Mouse (Mus musculus) retina, adult 2 months (tissue): Measurements from ENCODE around the gene Hoxa3.

Experiments used
- DNase-seq: peaks from one replicate; pipeline ENCODE4 v3.0.0-alpha.2; 2012; ENCODE audit warnings: low read depth, low spot score

The Hoxa3 gene

DNA sequence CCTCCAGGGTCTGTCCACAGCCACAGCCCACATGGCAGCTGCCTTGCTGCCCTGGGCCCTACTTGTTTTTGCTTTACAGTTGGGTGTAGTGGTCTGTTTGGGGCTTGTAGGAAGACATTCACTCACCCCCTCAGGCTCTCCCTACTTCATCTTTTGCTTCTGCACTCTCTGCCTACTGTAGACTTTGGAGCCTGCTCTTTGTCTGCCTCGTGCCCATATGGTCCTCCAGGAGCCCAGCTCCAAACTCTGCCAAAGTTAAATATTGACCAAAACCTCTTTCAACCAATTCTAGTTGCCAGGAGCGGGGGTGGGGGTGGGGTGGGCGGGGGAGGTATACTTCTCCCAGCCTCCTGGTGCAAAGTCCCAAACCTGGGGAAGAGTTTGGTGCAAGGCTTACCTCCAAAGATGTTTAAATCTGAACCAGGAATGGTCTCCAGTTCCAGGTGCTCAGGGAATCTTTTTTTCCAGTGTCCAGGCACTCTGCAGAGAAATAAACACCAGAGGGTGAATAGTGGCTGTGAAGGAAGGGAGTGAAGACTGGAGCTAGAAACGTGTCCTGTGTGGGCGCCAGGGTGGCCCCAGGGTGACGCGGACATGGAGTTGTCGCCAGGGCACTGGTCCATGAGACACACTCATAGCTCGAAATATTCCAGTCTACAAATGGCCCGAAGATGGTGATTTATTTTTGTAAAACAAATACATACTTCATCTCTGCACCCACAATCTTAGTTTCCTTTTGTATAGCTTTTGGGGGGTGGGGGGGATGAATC is 29.6 kb downstream of the Hoxa3 start:
- no peak for DNase-seq

DNA sequence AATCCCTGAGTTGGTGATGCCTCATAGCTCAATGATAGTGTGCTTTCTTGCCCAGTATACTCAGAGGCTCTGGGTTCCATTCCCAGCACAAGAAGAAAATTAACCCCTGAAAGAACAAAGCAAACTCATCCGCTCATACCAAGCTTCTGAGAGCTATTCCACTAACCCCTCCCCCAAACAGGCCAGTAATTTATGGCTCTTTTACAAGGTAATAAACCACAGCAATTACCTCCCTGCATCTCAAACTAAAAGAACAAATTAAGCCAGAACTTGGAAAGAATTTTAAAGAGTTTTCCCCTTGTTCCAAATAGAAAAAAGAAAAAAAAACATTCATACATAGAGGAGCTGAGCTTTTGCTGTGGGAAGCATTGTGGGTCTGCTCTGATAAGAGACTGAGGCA is 30.3 kb downstream of the Hoxa3 start:
- no peak for DNase-seq

GRCm38 (mm10) chr6:52182030-52182429 is 31.1 kb downstream of the Hoxa3 start:
- DNase-seq, result no peak

DNA sequence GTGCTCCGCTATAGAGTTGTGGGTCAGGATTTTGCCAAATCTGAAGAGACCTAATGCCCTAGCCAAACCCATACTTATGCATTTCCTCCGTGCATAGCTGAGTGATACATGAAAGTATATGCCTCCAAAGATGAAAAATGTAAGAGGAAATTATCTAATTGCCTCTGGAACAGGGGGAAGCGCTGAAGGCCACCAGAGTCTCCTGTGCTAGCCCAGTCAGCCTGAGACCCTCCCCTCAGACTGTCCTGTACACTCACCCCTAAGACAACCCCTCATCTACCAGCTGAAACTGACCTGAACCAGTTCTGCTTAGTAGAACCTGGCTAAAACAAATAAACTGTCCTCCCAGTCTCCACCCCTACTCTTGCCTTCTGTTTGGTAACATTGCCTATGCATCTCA is 32.4 kb downstream of the Hoxa3 start:
- DNase-seq, result no peak

DNA sequence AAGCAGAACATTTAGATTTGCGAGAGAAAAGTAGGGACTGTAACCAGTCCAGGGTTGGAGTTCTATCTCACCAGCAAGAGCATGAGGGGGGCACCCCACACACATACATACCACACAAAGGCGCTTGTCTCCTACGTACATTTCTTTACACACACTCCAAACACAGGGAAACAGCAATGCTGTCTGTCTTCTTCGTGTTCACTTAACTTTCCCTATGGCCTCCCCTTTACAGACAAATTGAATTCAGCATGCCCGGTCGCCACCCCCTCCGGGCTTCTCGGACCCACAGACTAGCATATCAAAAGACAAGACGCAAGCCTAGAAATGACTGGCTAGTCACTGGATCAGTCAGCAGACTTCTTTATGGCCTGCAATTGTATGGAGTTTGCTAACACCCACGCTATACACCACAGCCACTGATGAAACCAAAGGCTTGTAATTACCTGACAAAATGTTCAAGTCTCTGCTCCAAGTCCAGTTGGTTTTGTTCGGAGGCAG is 32.9 kb downstream of the Hoxa3 start:
- DNase-seq, result no peak

- no peak for DNase-seq
Measured at GRCm38 (mm10) chr6:52179690-52180089, 33.4 kb downstream of the Hoxa3 start.

DNA sequence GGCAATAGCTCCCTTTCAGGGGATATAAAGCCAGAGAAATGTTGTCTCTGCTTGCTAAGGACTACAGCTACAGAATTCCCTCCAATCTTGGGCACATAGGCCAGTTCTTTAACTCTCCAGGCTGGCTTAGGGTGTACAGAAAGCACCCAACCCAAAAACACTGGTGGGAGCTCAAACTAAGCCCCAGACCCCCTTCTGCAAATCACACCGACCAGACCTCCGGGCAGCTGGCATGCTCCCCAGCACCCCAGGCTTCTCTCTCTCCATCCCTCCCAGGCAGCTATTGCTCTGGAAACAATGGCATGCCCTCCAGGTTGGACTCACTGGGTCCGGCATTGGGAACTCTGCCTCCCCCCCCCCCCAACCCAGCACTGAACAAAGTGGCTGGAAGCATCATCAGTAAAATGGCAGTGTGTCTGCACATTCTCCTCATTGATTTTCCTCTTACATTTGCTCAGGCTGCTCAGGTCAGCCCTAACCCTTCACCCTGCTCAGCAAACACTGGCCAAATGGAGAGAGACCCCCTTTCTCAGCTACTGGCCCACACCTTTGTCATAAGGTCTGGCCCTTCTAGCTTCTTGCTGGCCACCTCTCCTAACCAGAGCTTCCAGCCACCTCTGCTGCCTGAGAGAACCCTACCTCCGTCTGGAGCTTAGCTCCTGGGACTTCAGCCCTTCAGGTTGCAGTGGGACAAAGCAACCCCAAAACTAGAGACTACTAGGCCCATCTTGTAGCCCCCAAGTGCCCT is 34.0 kb downstream of the Hoxa3 start:
- no peak for DNase-seq

DNA sequence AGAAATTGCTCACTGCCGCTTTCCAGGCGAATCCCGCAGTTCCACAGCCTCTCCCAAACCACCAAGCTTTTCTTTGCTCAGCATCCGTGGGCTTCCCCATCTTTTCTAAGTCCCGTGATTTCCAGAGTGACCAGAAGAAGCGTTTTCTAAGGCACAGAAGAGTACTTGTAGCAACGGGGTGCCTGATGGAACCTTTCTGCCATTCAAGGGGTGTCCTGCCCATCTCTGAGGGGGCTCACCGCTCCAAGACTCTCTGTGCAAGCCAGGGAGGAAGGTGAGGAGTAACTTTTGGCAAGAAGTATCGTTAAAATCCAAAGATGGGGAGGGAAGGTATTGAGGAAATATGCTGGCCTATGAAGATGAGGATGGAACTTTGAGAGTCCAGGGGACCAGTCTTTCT is 35.3 kb downstream of the Hoxa3 start:
- no peak for DNase-seq

DNA sequence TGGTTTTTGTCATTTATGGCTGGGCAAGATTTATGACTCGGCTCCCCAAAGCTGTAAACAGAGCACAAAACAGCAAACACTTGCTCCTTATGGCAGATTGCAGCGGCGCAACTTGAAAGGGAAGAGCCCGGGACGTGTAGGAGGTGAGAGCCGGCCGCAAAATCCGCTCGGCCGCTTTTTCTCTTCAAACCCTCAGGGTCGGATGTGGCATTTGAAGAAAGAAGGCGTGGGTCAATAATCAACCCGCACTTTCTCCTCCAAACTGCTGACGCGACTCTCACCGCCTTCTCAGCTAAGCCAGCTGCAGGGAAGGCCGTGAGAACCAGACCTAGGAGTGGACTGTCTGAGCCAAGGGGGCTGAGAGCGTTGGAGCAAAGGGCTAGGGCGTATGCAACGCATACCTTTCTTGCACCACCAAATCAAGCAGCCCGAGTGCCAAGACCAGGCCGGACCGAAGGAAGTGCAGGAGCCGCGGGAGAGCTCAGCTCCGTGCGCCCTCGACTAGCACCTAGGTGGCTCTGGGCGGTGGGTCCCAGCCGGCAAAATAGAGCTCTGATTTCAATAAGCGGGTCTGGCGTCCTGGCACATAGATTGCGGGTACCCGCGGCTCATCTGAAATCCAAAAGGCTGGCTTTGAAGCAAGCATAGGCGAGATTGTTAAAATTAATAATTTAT is 35.9 kb downstream of the Hoxa3 start, which contains the start of gene 5730596B20Rik:
5730596B20Rik (plus strand) TSS at position 438 of the 675 bp plus-strand sequence.
- DNase-seq, result no peak

DNA sequence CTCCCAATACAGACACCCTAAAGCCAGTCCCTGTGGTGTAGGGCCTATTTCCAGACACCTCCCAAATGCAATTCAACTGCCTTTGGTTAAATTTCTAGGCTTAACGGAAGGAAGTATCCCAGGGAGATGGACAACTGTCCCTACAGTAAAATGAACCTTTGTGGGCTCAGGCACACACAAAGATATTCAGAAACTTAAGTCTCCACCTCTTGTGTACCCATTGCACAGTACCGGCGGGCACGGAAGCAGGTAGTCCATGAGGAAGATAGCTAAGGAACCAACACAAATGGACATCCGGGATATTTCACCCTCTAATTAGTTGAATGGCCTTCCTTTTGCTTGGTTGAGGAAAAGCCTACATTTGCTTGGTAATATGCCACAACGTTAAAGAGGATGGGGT is 36.7 kb downstream of the Hoxa3 start:
- DNase-seq, result no peak

DNA sequence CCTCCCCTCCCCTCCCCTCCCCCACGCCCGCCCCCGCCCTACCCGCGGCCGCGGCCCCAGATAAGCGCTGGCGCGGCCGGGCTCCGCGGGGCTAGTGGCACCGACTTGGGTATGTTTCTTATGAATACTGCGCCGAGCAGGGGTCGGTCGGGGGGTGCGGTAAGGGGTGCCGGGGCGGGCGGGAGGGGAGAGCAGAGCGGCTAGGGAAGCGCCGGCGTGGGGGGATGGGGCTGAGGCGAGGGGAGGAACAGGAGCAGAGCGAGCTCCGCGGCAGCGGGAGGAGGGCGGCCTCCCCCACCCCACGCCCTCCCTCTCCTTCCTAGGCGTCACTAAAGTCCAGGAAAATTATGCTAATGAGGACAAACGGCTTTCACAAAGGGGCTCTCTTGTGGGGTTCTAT is 37.3 kb downstream of the Hoxa3 start:
- no peak for DNase-seq

GRCm38 (mm10) chr6:52174968-52175751 is 38.0 kb downstream of the Hoxa3 start:
- no peak for DNase-seq

DNA sequence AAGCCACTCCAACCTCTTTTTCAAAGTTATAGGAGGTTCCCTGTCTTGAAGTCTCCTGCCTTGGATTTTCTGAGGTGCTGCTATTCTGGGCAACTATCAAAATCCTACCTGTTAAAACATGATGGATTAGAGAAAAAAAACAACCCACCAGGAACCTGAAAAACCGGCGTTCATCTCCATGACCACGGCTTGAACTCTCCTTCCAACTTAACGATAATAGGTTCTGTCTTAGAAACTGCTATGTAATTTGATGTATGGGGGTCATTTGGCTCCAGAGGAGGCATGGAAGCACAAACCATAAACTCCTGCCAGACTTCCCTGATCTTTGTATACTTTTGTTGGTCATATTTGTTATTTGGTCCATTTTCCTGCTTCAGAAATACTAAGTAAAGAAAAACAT is 39.5 kb downstream of the Hoxa3 start:
- DNase-seq, result no peak

DNA sequence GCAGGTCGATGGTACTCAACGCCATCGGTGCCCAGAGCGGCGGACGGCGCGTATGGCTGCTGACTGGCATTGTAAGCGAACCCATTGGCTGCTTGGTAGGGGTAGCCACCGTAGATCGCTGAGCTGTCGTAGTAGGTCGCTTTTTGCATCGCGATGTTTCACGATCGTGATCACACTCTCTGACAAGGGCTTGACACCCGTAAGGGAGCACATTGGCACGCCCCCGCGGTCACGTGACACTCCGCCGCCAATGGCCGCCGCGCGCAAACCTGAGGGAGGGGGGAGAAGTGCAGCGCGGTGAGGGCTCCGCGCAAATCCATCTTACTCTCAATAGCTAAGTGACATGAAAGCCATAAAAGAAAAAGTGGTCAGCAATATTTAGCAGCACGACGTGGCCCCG is 40.6 kb downstream of the Hoxa3 start:
- DNase-seq, result no peak

DNA sequence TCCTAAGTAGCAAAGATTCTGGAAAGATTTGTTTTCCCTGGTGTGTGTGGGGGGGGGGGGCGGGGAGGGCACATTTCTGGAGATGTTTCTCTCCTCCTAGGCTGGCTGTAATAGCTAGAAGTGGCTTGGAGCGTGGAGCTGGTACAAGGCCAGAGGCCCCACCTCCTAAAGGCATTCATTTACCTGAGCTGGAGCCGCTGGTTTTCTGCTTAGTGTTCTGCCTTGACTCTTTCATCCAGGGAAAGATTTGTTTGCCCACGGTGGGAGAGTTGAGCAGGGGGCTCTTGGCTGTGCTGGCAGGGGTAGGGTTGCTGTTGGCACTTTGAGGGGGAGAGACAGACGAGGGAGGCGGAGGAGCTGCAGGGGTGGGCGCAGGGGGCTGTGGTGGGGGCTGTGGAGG is 41.2 kb downstream of the Hoxa3 start:
- no peak for DNase-seq

- no peak for DNase-seq
Measured at GRCm38 (mm10) chr6:52171331-52171730, 41.8 kb downstream of the Hoxa3 start.

- DNase-seq, result no peak
Measured at GRCm38 (mm10) chr6:52170898-52171223, 42.3 kb downstream of the Hoxa3 start.

DNA sequence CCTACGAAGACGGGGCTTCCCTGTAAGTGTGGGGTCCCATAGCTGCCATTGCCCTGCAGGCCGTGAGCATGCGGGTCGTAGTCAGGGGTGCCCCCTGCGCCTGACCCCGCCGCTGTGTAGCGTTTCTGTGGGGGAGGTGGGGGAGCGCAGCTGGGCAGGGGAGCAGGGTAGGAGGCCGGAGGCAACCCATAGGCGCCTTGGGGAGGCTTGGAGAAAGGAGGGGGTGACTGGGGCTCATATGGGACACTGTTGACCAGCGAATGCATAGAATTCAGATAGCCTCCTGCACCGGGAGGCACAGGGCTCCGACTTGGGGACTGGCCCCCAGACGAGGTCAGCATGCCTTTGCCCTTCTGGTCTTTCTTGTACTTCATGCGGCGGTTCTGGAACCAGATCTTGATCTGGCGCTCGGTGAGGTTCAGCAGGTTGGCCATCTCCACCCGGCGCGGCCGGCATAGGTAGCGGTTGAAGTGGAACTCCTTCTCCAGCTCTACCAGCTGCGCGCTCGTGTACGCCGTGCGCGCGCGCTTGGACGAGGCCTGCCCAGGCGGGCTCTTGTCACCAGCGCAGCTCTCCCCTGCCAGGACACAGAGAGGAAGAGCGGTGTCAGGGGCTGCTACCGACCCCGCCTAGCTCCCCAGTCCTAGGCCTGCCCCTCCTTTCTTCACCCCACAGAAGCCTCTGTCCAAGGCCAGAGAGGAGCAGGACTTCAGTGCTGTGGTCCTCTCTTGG is 42.8 kb downstream of the Hoxa3 start:
- no peak for DNase-seq

- no peak for DNase-seq
Measured at GRCm38 (mm10) chr6:52169499-52170165, 43.5 kb downstream of the Hoxa3 start.
